Mouse (Mus musculus) cerebellum, adult 2 months (tissue): Measurements from ENCODE around the gene Ppid. TPM values are rescaled to one million over a fixed set of nuclear protein-coding genes. Genes with fewer than 3 reads are reported as not detected.
"Not testable (repeated sequence)": the region's sequence is repeated elsewhere in the genome, so short reads cannot be mapped to it uniquely, and the experiment has no call there.

Experiments used
- DNase-seq, 2 experiments: peaks; one replicate each; pipeline ENCODE4 v3.0.0; 2021
- H3K27ac ChIP-seq: fragments of 200-500 bp; 2 replicates; pipeline ENCODE4 v1.5.1; 2012; ENCODE audit warnings: low read length, control low read depth, inconsistent platforms; ENCODE audit not compliant: insufficient read depth
- H3K27me3 ChIP-seq: fragments of 200-500 bp; 2 replicates; pipeline ENCODE4 v1.6.1; 2012; ENCODE audit warnings: inconsistent platforms, mild to moderate bottlenecking, low read length, moderate library complexity; ENCODE audit not compliant: control insufficient read depth, insufficient read depth
- H3K4me1 ChIP-seq: fragments of 200-500 bp; 2 replicates; pipeline ENCODE4 v1.6.1; 2011; ENCODE audit warnings: low read length; ENCODE audit not compliant: control insufficient read depth, insufficient read depth
- H3K4me3 ChIP-seq: fragments of 200-500 bp; replicated peaks from 2 replicates; pipeline ENCODE3; 2011; ENCODE audit warnings: mild to moderate bottlenecking, low read depth, low read length, control low read depth; ENCODE audit not compliant: insufficient read depth
- CTCF ChIP-seq: fragments of 200-500 bp; IDR thresholded peaks from 2 replicates; pipeline ENCODE4 v1.5.1; 2011; ENCODE audit warnings: low read depth, mild to moderate bottlenecking, control low read depth, low read length, moderate library complexity, borderline replicate concordance; ENCODE audit not compliant: insufficient read depth
- POLR2A ChIP-seq: fragments of 200-500 bp; IDR thresholded peaks from 2 replicates; pipeline ENCODE4 v1.6.1; 2011; ENCODE audit warnings: low read length, control low read depth, borderline replicate concordance; ENCODE audit not compliant: insufficient read depth
- WGBS: fragments of 180-500 bp; shearing (Covaris S2); methylation state at CpG from one replicate; pipeline ENCODE4 v1.1.7; 2018; 5-methylcytosine and 5-hydroxymethylcytosine counted together
- polyA plus RNA-seq: library from polyadenylated mRNA; depleted of rRNA; stranded (reverse); fragments of >200 nt; gene quantifications from 2 replicates; pipeline ENCODE4 v1.2.3, GENCODE M21; 2012

Gene Ppid
- polyA plus RNA-seq, 1 experiment: 71.7 TPM

DNA sequence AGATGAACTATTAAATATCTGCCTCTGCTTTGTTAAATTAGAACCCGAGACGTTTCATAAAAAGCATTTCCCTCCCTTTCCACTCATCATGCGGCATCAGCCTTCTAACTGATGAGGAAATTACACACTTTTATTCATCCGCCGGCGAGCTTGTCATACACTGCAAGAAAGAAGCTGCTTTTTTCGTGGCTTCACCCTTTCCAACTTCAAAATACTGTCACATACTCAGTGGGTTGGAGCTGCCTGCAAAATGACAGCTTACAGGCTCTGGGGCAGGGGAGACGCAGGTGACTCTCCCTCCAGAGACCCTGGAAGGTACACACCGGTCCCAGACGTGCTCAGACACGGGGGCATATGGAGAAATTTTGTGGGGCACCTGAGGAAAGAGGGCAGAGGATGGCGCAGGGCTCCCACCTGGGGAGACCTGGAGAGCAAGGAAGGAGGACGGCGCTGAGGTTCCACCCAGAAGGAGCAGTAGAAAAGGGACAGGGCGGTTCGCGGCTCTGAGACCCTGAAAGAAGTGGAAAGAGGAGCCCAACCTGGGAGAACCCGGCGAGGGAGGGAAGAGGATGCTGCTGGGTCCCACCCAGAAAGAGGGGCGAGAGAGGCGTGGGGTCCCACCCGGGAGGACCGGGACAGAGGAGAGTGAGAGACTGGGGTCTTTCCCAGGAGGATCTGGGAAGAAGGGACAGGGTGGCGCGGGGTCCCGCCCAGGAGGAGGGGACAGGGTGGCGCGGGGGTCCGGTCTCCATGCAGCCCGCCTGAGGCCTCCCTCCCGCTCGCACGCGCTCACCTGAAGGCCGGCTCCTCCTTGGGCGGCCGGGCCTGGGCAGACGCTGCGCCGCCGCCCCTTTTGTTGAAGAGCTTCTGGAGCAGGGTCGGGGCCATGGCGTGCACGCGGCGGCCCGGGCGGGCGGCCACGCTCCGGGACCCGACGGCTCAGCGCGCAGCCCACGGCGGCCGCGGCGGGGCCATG is 24.1 kb upstream of the Ppid start:
- Histone ChIP-seq H3K27me3 (no peaks in the 10 kb centered on the region), H3K27ac (peak overlapping the region; percentile 62), H3K4me1 (peaks cover 16% of the 10 kb centered on the region; the same call in 1 of the 2 replicates), H3K4me3 (peak overlapping the region; percentile 90)
- TF ChIP-seq POLR2A (no peak), CTCF (no peak)
- 2% methylated on average over 60 of the region's 60 CpGs for WGBS
- DNase-seq: peak; percentile 44 to 62

DNA sequence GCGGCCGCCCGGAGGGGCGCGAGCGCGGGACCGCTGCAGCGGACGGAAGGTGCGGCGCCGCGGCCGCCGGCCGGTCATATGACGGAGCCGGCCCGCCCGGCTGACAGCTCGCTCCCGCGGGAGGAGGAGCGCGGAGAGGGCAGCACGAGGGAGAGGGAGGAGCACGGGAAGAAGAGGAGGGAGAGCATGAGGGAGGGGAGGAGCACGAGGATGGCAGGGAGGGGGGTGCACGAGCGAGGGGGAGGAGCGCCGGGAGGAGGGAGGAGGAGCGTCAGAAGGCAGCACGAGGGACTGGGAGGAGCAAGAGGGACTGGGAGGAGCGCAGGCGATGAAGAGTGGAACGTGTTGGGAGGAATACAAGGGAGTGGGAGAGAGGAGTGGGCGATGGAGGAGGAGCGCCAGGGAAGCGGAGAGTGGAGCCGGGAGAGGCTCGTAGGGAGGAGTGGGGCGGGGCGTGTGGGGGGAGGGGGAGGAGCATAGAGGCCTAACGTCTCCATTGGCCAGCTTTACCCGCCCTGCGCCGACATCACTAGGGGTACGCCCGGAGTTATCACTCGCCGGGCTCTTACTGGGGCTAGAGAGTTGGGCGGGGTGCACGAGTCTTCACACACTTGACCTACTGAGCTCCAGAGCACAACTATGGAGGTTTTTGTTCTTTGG is 23.3 kb upstream of the Ppid start, which contains the start of gene Fnip2:
Gene Fnip2, minus strand, starts transcription at position 94 of the 660 bp plus-strand sequence.
- no peaks in the 10 kb centered on the region for H3K27me3 ChIP-seq
- peak within 1 kb of the TSS; percentile 90 for H3K4me3 ChIP-seq
- peak; percentile 93 to 94 for DNase-seq
- peaks cover 11% of the 10 kb centered on the region; the same call in 1 of the 2 replicates for H3K4me1 ChIP-seq
- peak within 1 kb of the TSS; percentile 62 for H3K27ac ChIP-seq
- WGBS: under 1% methylated on average over 54 of the region's 55 CpGs
- peak; percentile 63 for TF ChIP-seq POLR2A
- TF ChIP-seq CTCF: no peak

DNA sequence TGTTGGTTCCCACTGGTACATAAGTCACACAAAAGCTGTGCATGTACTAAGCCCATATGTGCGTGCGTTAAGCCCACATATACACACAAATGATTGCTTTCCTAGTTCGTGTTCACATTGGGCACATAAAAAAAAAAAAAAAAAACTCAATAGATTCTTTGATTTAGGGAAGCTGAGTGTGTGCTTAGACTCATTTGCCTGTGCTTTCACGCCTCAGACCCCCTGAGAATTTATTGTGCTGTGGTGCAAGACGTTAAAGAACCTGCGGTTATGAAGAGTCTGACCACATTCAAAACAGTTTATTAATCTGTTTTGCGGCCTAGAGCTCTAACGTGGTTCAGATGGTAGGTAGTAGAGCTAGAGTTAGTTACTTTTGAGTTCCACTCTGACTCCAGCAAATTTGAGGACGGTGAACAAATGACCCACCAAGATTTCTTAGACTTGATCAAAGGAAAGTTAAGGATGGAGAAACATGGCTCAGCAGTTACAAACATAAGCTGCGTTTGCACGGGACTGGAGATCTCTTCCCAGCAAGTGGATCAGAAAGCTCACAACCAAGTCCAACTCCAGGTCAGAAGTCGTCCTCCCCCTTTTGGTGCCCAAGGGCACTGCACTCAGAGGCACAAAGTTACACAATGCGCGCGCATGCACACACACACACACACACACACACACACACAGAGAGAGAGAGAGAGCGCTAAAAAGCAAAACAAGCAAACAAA is 22.4 kb upstream of the Ppid start:
- no peak overlapping the region for H3K4me3 ChIP-seq
- no peak for DNase-seq
- no peaks in the 10 kb centered on the region for H3K27me3 ChIP-seq
- H3K4me1 ChIP-seq: peaks cover 11% of the 10 kb centered on the region; the same call in 1 of the 2 replicates
- H3K27ac ChIP-seq: no peak overlapping the region
- no peak for TF ChIP-seq CTCF
- TF ChIP-seq POLR2A: no peak
- WGBS: 83% methylated on average over 16 of the region's 16 CpGs

DNA sequence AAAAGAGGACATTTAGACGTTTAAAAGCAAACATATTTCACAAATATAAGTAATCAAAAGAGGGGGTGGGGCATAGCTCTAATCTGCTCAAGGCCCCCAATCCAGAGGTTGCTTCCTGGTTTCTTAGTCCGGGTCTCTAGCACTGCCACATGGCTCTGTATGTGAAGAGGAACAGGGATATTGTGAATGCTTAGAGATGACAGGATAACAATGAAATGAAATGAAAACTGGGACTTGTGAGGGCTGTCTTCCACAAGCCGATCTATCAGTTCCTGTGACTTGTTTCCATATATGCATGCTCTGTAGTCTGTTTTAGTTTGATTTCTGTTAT is 21.8 kb upstream of the Ppid start:
- Histone ChIP-seq H3K27me3 (no peaks in the 10 kb centered on the region), H3K27ac (no peak overlapping the region), H3K4me1 (peaks cover 11% of the 10 kb centered on the region; the same call in 1 of the 2 replicates), H3K4me3 (no peak overlapping the region)
- no peak for DNase-seq
- TF ChIP-seq POLR2A (no peak), CTCF (no peak)
- WGBS: 91% methylated on average over 3 of the region's 3 CpGs

GRCm38 (mm10) chr3:79572399-79572798 is 18.7 kb upstream of the Ppid start:
- H3K4me3 ChIP-seq: no peak overlapping the region
- DNase-seq: no peak
- H3K4me1 ChIP-seq: no peaks in the 10 kb centered on the region
- no peak overlapping the region for H3K27ac ChIP-seq
- WGBS: 76% methylated on average over 3 of the region's 3 CpGs
- TF ChIP-seq CTCF: no peak
- TF ChIP-seq POLR2A: no peak
- no peaks in the 10 kb centered on the region for H3K27me3 ChIP-seq

- not testable (repeated sequence) for DNase-seq, H3K4me3 ChIP-seq, H3K4me1 ChIP-seq, H3K27ac ChIP-seq, H3K27me3 ChIP-seq
- WGBS: 92% methylated on average over 5 of the region's 5 CpGs
These were observed 17.8 kb upstream of the Ppid start for GRCm38 (mm10) chr3:79573376-79573775.

GRCm38 (mm10) chr3:79574336-79574735 is 16.8 kb upstream of the Ppid start:
- Histone ChIP-seq H3K4me1 (no peaks in the 10 kb centered on the region), H3K4me3 (no peak overlapping the region), H3K27me3 (no peaks in the 10 kb centered on the region), H3K27ac (no peak overlapping the region)
- TF ChIP-seq CTCF (no peak), POLR2A (no peak)
- WGBS: 85% methylated on average over 3 of the region's 3 CpGs
- no peak for DNase-seq
